Mouse (Mus musculus) kidney, adult 9 months (tissue): Measurements from ENCODE around the gene Gm21974.
A peak's percentile ranks its signal among the peaks of the same experiment; 100 is the strongest.
"Not testable (repeated sequence)": the region's sequence is repeated elsewhere in the genome, so short reads cannot be mapped to it uniquely, and the experiment has no call there.

Experiments used
- DNase-seq: peaks from one replicate; pipeline ENCODE4 v3.0.0; 2022

Gm21974 gene

DNA sequence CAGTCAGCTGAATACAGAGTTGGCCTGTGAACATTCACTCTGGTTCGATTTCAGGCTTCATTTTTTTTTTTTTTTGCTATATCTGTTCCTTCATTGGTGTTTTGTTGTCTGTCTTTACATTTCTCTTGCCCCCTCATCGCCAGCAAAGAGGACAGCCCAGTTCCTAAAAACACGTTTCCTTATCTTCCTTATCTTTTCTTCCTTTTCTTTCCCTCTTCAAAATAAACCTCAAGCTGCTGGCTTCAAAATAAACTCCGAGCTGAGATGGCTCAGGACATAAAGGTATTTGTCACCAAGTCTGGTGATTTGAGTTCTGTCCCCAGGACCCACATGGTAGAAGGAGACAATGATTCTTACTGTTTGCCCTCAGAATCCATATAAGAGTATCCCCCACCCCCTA is 17.7 kb upstream of the Gm21974 start:
- DNase-seq = no peak

DNA sequence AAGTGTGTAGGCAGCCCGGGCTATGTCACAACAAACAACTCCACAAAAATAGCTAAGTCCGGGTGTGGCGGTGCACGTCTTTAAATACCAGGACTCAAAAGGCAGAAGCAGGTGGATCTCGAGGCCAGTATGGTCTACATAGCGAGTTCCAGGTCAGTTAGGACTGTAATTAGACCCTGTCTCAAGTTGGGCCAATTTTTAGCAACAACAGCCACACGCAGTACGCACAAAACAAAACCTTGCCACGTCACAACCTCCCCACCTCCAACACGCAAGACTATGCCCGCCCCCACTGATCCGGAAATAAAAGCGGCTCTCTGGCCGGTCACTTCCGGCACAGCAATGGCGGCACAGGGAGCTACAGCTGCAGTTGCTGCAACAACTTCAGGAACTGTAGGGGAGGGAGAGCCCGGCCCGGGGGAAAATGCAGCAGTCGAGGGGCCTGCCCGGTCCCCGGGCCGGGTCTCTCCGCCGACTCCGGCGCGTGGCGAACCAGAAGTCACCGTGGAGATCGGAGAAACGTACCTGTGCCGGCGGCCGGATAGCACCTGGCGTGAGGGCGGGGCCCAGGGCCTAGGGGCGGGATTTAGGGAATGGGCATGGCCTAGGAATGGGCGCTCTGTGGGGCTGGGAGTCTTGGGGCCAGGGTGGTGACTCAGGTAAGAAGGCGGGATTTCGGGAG is 17.1 kb upstream of the Gm21974 start, which contains the start of gene Kat8:
Gene Kat8, plus strand, starts transcription at position 327 of the 682 bp plus-strand sequence.
- DNase-seq = peak; percentile 94

DNA sequence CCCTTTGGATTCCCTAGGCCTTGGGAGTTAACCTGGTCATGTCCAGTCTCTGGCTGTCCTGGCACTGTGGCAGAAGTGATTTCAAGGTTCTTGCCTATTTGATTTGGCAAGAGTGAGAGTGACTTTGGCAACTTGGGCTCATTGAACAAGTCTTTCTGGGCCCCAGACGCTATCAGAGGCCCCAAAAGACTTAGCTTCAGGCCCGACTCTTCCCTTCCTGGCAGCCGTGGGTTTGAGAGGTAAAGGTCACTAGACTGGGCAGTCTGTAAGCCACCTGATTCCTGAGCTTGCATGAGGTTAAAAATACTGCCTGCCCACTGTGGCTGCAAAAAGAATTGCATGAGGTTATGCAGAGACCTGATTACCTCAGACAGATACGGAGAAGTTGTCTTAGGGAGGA is 13.4 kb upstream of the Gm21974 start:
- no peak for DNase-seq

DNA sequence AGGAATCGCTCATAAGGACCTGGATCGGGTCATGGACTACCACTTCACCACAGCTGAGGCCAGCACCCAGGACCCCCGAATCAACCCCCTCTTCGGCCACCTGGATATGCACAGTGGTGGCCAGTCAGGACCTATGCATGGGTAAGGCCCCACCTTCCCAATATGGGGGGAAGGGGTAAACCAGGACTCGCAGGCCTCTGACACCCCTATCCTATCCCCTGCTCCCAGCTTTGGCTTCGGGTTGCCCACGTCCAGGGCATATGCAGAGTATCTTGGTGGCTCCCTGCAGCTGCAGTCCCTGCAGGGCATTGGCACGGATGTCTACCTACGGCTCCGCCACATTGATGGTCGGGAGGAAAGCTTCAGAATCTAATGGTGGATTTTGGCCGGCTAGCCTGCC is 12.7 kb upstream of the Gm21974 start:
- DNase-seq = no peak

DNA sequence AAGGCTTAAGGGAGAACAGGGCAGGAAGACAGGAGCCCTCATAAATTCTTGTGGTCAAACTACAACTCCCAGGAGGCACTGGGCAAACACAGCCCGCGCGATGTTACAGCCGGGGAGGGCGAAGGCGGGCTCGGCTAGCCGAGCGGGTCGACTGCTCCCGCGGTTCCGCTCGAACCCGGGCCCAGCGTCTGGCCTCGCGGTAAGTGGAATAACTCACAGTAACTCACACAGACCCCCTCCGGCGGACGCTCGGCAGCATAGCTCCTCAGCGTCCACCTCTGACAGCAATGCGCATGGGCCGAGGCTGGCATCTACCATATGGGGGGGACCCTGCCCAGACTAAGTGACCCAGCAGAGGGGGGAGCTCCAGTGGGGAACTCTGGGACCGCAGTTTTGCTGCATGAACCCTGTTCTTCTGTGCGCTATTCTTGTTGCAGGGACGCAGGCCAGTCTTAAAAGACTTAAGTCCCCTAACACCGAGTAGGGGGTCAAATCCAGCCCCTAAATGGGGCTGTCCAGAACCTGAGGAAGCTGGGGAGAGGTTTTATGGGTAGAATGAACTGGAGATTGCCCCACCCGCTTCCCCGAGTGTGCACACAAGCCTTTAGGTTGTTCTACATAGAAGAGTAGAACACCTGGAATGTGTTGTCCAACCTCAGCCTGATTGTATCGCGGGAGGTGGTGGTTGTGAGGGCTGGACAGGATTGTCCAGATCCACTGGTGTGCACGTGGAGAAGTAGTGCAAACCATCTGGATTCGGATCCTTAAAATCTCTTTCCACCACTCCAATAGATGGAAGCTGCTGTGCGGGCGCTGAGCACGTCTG is 8.9 kb upstream of the Gm21974 start, which contains the start of gene Bckdk:
Gene Bckdk, plus strand, starts transcription at position 112 of the 826 bp plus-strand sequence.
- DNase-seq = peak; percentile 79

DNA sequence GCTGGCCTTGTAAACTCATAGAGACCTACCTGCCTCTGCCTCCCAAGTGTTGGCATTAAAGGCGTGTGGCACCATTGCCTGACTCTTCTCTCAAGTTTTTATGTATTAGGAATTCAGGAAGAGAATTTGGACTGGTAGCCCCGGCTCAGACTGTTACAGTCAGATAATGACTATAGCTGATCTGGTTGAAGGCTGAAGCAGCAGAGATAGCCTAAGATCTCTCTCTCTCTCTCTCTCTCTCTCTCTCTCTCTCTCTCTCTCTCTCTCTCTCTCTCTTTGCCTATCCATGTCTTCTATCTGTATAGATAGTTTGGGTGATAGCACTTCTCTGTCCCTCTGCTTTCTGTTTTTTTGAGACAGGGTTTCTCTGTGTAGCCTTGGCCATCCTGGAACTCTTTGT is 6.5 kb upstream of the Gm21974 start:
- no peak for DNase-seq

DNA sequence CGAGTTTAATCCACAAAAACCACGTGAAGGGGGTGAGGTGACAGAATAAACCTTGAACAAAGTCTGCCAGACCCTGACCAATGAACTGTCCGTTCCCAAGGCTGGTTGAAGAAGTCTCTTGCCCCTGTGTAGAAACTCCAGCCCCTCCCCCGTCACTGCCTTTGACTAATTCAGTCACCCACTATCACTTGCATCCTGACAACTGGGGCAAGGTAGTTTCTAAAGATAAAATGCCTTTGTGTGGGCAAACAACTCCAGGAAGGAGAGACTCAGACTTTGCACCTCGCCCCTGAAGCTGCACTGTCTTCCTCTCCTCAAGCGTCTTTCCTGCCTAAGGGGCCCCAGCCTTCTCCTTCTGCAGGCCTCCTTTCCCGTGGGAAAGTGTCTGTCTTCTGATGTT is 4.7 kb upstream of the Gm21974 start:
- no peak for DNase-seq

DNA sequence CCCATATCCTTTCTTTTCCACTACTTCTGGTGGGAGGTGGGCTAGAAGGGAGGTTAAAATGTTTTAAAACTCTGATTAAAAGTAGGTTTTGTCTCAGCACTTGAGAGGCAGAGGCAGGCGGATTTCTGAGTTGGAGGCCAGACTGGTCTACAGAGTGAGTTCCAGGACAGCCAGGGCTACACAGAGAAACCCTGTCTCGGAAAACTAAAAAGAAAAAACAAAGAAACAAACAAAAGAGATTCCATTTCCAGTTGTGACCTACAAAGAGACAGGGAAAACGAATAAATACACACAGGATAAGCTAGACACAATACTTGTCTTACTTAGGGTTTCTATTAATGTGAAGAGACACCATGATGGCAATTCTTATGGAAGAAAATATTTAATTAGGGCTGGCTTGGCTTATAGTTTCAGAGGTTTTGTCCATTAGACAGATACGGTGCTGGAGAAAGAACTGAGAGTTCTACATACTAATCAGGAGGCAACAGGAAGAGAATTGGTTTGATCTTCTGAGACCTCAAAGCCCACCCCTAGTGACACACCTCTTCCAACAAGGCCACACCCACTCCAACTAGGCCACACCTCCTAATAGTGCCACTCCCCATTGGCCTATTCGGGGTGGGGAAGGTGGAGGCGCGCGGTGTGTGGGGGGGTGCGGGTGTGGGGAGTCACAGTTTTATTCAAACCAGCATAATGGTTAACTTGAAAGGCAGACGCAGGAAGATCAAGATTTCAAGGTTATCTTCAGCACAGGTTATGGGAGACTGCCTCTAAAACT is 3.1 kb upstream of the Gm21974 start:
- no peak for DNase-seq

DNA sequence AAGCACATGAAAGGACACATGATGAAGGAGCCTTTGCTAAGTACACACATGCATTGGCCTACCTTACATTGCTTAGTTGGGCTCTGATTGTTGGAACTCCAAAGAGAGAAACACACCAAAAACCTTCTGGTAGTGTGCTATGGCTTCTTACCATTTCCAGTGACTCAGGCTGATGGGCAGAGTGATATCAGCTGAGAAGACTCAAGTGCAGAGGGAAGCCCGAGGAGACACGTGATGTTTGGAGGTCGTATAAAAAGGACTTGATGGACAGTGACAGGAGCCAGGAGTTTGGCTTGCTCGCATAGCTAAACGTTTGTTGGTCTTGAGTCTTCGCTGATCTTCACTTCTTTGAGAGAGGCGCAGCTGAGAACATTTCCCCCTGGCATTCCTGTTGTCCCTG is 2.3 kb upstream of the Gm21974 start:
- no peak for DNase-seq

DNA sequence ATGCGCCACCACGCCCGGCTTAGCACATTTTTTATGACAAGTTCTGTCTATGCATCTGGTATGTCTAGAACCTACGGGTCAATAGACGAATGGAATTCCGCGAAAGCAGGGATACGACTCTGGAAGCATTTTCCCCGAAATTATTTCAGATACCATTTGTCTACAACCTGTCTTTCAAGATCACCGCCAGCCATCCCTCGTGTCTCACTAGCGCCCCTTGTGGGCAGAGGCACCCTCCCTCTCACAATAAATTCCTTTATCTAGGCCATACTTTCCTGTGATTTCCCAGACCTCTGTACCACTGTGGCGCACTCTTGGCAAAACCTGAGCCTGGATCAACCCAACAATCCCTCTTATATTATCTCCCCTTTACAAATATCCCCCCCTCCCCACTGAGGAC is 1.1 kb upstream of the Gm21974 start:
- peak; percentile 70 for DNase-seq

DNA sequence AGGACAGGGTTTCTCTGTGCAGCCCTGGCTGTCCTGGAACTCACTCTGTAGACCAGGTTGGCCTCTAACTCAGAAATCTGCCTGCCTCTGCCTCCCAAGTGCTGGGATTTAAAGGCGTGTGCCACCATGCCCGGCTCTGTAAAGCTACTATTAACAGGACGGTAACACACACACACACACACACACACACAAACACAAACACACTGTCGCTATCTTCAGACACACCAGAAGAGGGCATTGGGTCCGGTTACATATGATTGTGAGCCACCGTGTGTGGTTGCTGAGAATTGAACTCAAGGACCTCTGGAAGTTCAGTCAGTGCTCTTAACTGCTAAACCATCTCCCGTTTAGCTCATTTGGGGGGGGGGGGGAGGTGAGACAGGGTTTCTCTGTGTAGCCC is 637 bp upstream of the Gm21974 start:
- DNase-seq = not testable (repeated sequence)

DNA sequence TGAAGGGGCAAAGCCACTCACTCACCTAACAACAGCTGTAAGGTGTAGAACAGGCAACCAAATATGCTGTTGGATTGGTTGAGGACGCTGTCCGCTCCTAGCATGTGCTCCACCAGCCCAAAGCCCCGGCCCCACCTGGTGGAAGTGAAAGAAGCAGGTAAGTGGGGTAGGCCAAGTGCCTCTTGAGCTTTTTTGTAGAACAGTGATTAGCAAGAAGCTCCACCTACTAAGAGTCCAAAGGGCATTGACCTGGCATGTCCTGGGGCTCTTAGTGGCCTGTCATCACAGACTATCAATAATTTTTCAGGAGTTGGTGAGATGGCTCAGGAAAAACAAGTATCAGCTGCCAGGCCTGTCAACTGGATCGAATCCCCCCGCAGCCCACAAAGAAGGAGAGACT is 774 bp downstream of the Gm21974 start:
- peak; percentile 71 for DNase-seq

DNA sequence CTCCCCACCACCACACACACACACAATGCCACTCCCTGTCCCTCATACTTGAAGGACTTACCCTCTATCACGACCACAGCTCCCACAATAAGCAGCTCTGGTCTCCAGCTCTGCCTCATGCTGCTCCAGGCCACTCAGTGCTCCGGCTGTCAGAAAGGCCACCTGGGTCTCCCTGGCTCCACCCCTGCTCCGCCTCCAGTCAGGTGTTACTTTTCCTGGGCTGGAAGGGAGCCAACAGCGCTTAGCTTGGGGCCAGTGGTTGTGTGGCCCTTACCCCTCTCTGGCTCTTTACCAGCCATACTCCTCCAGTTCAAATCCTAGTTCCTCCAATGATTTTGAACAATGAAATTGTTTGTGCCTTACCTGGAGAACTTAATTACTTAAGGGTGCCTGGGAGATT is 4.5 kb downstream of the Gm21974 start, which contains the start of gene Prss53:
Gene Prss53, minus strand, starts transcription at position 173 of the 400 bp plus-strand sequence.
- DNase-seq = peak; percentile 86

DNA sequence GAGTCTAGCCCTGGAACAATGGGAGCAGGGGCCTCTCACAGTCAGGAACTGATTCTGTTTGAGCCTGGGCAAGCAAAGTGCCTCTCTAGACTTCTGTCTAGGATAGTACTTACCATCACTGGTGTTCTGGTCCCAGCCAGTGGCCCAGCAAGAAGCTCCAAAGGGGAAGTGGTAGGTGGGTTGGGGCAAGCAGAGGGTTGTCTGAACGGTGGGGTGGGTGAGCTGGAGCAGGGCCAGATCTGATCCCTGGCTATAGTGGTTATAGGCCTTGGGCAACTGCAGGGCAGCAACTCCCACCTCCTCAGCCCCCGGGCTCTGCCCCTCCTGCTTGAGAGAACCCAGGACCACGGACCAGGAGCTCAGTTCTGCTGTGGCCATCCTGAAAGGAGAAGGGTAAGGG is 6.4 kb downstream of the Gm21974 start:
- DNase-seq = no peak

DNA sequence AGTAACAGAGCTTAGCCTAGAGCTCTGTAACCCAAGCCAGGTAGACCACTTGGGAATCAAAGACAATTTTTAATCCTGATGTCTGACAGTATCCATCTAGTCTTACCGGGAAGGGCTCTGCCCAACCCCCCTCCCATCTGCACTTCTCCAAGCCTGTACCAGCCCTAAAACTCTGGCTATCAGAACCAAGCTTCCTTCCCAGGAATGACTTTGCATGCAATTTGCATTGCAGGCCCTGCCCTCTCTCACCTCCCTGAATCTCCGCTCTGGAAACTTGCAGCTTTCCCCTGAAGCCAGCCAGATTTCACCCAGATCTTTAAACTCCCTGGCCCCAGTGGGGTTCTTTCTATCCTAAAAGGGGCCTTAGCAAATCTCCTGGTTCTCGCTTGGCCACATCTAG is 7.5 kb downstream of the Gm21974 start:
- no peak for DNase-seq

DNA sequence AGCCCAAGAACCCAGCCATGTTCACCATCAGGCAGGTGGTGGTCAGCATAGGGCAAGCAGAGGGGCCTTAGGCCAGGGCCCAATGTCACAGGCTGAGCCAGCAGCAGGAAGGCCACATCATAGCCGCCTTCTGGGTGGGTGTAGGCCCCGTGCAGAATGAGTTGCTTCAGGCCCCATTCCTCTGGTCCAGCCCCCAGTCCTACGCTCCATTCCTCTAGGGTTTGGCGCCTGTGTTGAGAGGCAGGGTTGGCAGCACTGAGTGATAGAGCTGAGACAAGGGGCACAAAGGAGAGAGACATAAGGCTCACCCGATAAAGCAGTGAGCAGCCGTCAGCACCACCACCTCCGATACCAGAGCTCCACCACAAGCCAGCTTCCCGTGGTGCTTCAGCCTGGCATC is 8.1 kb downstream of the Gm21974 start:
- no peak for DNase-seq

DNA sequence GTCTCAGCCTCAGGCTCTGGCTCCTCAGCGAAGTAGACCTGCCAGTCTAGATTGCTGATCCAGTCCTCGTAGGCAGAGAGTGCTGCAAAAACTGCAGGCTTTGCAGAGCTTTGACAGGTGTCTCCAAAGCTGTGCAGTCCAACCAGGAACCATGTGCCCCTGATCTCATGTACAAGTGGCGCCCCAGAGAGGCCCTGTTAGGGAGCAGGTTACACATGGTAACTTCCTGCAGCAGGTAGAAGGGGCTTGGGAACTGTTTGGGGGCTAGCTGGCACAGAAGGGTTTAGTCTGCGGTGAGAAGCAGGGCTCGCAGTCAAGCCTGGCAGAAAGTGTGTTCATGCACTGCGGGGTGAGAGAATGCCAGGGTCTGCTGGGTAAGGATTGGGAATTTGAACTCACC is 8.7 kb downstream of the Gm21974 start:
- no peak for DNase-seq

DNA sequence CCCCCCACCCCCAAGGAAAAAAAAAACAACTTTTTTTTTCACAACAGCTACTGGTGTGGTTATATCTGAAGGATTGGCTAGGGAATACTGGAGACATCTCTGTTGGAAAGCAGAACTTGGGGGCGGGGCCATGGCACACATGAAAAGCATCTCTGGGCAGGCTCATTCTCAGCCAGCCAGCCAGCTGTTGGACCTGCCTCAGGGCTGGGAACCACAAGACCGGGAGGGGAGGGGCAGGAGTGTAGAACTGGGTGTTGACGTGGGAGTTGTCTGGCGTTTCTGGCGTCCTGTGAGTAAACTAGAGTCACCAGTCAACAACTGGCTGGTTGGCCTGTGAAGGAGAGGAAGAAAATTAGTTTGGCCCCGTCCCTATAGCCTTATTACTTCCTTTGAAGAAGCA is 9.3 kb downstream of the Gm21974 start:
- DNase-seq = no peak

DNA sequence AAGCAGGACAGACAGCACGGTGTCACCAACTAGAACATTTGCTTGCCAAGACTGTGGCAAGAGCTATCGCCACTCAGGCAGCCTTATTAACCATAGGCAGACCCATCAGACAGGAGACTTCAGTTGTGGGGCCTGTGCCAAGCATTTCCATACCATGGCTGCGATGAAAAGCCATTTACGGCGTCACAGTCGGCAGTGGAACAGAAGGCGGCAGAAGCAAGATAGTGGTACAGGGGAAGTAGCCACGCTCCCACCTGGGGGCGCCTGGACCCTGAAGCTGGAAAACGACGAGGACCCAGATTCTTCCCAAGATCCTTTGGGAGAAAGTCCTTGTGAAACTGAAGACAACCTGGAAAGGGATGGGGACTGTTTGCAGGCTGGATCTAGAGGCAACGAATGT is 14.8 kb downstream of the Gm21974 start:
- DNase-seq = no peak

DNA sequence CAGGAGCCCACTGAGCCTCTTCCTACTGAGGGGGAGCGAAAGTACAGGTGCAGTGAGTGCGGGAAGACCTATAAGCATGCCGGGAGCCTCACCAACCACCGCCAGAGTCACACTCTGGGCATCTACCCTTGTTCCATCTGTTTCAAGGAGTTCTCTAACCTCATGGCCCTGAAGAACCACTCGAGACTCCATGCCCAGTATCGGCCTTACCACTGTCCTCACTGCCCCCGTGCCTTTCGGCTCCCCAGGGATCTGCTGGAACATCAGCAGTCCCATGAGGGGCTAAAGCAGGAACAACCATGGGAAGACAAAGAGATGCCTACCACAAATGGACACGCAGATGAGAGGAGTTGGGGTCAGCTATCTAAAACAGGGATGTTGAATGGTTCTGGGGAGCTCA is 16.0 kb downstream of the Gm21974 start:
- DNase-seq = no peak

DNA sequence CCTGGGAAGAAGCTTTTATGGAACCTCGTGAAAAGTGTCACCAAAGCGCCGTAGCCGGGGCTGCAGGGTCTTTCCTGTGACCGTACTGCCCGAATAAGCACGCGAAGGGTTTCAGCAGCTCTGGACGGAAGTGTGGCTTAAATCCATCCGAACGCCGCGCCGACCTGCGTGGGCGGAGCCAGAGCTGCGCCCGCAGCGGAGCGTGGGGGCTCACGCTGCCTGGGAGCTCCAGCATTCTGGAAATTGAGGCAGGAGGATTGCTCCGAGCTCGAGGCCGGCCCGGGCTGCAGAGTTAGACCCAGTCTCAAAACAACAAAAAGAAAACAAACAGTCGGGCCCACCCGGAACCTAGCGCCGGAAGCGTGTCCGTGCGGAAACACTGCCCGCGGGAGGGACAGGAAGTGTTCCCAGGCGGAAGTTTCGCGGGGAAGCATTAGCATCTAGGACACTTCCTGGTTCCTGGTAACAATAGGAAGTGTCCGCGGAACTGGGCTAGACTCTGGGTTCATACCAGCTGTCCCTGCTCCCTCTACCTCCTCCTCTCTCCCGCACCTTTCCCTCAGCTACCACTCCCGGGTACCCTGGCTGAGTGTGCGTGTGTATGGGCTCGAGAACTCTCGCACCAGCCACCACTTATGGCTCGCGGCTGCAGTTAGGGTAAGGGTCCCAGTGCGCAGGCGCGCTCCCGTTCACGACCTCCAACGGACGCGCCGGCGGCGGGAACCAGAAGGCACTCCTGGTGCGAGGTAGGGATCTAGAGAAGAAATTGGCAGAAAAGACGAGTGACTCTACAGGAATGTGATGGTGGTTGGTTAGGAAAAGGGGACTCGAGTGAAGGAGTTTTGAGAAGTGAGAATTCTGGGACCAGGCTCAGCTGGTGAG is 18.5 kb downstream of the Gm21974 start, which contains the start of gene Zfp668:
Gene Zfp668, minus strand, starts transcription at position 362 of the 882 bp plus-strand sequence.
- DNase-seq = peak; percentile 94

DNA sequence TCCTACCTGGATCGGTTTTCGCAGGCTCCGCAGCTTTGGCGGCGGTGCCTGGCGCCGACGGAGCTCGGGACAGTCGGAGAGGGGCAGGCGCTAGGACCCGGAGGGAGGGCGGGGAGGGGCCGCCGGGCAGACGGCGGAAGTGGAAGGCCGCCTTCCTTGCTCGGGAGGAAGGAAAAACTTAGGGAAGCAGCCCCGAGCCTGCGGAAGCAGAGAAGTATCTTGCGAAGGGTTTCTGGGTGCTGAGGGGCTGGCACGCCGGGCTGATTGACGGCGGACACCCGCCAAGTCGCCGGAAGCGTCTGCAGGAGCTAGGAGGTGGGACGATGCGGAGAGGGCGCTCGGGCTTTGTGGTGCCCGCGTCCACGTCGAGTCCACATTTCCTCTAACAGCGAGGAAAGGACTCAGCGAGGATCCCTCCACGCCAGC is 19.2 kb downstream of the Gm21974 start, which contains the start of gene Zfp646:
Gene Zfp646, plus strand, starts transcription at position 181 of the 426 bp plus-strand sequence.
- peak; percentile 74 for DNase-seq
